Mouse (Mus musculus) right cerebral cortex, postnatal 14 days (tissue): ENCODE measurements around the gene Spindoc.
A peak's percentile ranks its signal among the peaks of the same experiment; 100 is the strongest.

Experiments used
- DNase-seq: peaks from one replicate; pipeline ENCODE4 v3.0.0; 2022

The Spindoc gene

DNA sequence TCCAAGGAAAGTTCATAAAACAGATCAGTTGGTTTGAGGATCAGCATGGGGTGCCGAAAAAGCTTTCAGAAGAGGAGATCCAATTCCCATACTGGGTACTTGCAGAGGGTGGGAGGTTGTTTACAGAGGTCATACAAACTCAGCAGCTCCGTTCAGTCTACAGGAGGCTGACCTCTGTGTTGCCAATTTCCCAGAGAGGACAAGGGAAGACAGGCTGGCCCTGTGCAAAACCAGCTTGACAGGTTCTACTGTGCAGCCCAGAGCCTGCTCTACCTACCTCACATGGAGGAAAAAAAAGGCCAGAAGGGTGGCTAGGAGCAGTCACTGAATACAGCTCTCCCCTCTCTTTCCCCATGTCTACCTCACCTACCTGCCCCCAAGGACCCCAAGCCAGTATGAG is 48.7 kb downstream of the Spindoc start:
- DNase-seq: no peak

DNA sequence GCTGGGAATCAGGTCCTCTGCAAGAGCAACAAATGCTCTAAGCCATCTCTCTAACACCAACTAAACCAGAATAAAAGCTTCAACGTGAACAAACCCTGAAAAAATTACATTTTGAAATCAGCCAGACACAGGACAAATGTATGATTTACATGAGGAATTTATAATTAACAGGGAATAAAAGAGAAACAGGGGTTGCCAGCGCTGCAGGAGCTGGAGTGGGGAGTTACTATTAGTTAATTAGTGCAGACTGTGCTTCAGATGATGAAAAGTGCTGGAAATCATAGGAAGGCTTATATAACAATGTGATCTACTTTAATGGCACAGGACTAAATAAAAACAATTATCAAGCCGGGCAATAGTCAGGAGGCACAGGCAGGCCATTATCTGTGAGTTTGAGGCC is 61.4 kb downstream of the Spindoc start:
- no peak for DNase-seq

DNA sequence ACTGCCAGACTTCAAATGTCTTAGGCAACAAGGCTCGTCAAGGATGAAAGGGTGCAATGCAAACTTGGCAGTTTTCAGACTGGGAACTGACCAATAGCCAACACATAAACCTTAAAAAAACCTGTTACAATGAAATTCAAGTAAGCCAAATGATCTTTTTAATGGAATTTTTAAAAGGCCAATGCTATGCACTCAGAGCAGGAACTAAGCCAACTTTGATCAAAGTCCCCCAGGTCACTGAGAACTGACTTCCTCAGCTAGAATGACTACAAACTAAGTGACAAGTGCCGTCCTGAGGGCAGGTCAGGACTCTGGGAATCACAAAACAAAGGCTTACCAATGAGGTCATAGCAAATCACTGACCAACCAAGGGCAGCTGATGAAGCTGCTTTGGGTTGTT is 62.6 kb downstream of the Spindoc start:
- DNase-seq: no peak

DNA sequence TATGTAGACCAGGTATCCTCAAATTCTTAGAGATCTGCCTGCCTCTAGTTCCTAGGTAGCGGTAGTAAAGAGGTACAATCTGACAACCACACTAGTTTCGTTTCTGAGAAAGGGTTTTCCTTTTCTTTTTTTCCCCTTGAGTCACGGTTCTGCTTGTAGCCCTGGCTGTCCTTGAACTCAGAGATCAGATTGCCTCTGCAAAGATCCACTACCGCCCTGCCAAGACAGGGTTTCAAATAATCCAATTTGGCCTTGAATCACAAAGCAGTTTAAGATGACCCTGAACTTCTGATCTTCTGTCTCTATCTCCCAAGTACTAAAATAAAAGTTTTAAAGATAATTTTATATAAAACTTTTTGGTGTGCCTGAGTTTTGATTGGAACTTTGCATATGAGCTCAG is 65.1 kb downstream of the Spindoc start:
- no peak for DNase-seq

DNA sequence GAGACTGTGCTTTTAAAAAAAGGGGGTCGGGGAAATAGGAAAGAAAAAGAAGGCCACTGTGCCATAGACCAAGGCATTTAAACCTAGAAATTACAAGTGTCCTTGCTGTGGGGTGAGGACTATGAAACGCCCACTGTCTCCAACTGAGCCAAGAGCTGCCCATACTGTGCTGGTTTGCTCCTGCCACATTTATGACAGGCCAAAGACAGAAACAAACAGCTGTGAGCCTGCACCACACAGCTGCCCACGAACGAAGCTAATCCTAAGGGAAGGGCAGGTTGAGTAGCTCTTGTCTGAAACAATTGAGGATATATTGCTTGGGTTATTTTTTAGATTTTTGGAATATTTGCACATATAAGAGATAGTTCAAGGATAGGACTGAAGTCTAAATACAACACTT is 66.0 kb downstream of the Spindoc start:
- no peak for DNase-seq

DNA sequence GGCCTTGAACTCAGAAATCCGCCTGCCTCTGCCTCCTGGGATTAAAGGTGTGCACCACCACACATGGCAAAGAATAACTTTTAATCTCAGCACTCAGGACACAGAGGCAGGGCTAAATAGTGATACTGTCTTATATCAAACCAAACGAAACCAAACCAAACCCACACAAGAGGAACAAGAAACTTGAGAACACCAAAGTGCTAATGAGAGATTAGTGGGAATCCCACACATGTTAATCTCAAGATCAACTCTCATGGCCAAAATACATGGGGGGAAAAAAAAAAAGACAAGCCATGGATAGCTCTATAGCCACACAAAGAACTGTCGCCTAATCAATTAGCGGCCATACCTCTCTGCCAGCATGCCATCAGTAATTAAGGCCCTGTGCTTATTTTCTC is 67.2 kb downstream of the Spindoc start:
- DNase-seq: no peak

DNA sequence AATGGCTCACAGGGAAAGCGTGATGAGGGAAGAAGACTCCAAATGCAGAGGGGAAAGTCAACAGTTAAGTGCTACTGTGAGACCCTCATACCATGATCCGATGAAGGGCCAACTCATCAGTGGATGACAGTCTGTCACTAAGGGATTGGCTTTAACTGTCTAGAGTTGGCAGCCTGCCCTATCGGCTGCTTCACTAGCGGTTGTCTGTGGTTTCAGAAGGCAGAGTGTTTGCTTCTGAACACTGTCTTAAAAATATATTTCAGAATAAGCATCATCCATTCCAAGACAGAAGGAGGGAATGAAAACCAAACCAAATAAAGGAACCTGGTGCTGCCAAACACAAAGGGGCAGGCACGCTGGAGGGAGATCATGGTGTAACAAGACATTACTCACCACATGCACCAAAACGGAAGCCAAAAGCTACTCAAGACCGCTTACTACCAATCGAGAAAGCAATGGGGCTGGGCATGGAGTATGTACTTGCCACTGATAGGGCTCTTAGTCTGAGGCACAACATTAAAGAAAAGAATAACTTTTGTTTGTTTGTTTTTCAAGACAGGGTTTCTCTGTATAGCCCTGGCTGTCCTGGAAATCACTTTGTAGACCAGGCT is 67.7 kb downstream of the Spindoc start:
- peak; percentile 60 for DNase-seq

DNA sequence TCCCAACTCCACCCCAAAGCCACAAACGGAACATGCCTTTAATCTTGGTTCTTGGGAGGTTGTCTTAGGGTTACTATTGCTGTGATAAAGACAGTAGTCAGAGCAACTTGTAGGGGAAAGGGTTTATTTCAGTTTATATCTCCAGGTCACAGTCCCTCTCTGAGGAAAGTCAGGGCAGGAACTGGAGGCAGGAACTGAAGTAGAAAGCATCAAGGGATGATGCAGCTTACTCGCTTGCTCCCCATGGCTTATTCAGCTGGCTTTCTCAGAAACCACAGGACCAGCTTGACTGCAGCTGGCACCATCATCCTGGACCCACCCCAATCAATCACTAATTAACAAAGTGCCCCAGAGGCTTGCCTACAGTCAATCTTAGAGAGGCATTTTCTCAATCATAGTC is 69.1 kb downstream of the Spindoc start:
- DNase-seq: no peak

DNA sequence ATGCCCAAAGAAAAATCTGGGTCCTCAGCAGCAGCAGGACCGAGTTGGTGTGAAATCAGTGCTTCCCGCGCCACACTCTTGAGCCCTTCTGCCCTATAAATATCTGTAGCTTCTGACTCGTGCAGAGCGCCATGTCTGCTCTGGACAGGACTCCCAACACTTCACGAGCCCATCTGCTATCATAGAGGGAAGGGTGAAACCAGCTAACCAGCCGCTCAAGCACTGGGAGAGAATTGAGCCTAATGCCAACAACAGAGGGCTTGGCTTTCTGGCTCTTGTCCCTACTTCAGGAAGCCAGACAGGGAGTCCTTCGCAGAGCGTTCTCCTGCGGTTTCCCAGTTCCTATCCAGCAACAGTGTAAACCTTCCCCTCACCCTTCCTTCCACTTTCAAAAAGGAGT is 71.5 kb downstream of the Spindoc start:
- DNase-seq: no peak

DNA sequence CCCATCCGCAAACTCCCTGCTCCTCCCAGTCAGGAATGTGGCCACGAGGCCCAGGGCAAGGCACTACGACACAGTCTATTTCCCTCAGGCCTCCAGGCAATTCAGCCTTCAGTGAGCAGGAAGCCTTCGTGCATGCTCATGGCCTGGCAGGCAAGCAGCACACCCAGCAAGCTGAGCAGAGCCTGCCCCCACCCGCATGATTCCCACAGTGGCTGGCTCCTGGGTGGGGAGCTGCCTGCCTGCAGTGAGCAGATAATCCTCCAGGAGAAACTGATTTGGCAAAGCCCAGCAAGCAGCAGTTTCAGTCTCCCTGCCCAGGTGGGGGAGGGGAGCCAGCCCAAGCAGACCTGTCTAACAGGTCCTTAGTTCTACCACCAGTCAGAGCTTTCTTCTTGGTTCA is 72.1 kb downstream of the Spindoc start:
- DNase-seq: peak; percentile 44

DNA sequence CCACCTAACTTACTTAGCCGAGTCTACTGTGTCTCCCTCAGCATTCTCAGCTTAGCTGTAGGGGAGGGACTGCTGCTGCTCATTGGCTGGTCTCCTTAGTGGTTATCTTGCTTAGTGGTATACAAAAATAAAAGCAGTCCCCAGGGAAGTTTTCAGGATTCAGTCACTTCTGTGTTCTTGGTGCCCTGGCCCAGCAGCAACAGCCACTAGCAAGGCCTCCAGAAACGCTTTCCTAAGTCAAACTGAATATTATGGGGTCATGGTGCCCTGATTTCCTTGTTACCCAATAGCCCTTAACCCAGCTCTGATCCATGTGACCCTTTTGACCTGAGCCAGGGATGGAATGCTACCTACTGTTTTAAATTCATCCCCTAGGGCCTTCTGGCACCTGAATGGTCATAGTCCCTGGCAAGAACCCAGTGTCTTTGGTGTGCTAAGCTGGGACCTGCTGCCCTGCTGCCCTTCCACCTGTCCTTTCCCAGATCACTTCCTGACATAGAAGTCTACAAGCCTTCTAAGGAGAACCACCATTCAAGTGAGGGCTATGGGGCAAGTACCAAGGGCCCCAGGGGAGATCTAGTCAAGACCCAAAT is 73.0 kb downstream of the Spindoc start:
- DNase-seq: no peak

DNA sequence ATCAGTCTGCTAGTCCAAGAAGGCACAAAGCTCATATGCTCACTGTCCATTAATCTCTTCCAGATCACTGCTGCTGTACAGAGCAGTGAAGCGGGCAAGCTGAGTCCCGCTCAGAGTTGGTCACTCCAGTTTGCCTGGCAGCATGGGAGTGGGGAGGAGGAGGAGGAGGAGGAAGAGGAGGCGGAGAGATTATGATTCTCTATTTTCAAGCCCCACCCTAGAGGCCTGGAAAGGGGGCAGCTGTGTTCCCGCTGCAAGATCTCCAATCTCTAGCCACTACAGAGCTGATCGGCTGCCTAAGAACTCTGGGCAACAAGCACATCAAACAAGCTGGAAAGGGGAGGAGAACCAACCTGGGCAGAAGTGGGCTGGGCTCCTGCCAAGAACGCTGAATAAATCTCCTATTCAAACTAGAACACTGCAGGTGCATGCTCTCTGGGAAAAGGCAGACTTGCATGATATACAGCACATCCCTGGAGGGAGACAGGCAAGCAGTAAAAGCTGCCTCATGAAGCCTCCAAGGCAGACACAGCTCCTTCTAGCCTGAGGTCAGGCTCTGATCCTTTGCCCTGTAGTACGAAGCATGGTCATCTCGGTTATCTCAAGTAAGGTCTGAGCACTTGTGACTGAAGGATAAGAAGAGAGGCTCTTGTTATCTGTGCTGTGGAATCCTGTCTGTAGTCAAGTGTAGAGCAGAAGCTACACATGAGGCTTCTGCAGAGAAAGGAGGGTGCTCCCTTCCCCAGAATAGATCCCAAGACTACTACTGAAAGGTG is 74.6 kb downstream of the Spindoc start:
- peak; percentile 48 for DNase-seq

DNA sequence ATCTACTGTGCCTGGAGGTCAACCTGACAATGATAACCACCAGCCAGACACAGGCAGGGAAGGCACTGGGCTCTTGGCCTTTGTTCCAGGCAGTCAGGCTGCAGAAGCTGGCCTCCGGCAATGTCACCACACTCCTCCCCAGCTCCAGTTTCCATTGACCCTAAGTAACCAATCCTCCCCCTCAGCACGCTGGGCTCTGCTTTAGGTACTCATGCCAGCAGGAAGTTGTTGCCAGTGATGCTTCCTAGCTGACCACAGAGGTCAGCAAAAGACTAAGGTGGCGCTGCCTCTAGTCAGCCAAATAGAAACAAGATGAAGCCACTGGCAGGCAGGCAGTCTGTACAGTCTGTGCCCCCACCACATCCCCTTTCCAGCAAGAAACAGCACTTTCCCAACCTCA is 75.8 kb downstream of the Spindoc start:
- no peak for DNase-seq

DNA sequence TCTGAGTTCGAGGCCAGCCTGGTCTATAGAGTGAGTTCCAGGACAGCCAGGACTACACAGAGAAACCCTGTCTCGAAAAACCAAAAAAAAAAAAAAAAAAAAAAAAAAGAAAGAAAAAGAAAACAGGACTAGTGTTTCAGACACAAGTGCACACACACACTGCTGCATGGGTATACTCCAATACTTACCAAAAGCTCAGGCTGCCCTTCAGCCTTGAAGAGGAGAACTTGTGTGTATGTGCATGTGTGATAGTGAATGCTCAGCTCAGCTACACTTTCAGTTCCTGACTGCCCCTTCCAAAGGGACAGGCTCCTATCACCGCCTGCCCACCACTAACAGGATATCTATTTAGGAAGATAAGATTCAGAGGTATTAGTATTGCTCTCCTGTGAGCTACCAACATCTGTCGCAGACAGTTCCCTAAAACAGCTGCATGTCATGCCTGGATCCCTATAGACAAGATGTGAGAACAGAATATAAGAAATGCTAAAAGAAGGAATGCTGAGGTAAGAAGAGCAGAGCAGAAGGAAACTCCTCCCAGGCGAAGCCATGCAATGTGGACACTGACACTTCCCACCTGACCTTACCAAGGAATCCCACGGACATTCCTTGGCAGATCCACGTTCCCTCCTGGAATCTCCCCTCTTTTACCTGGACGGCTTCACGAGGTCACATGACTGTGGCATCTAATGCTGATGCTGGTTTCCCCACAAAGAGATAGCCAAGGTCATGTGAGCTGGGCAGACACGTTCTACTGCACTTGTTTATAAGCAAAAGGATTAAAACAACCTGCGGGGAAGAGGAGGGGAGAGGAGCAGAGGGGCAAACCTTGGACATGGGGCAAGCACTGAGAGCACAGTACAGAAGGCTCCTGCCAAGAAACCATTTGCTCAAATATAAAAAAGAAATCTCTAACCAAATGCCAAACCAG is 77.1 kb downstream of the Spindoc start:
- no peak for DNase-seq

DNA sequence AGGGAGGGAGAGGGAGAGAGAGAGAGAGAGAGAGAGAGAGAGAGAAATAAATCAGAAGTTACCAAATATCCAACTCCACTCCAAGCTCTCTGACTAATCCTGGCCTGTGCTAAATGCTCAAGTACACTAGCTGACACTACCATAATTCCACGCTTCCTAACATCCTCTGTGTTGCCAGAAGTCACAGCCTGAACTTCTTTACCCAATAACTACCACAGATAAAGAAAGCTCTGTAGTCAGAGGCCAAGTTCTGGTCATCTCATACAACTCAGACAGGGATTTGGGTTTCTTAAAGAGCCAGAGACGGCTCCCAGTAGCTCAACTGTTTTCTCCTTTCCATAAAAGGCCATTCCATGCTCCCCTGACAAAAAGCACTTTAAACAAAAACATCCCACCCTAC is 78.0 kb downstream of the Spindoc start:
- DNase-seq: no peak
